Mouse (Mus musculus): ENCODE measurements around the gene Gtf3c5. TPM values are rescaled to one million over a fixed set of nuclear protein-coding genes. Genes with fewer than 3 reads are reported as not detected.
A peak's percentile ranks its signal among the peaks of the same experiment; 100 is the strongest.

Gtf3c5 gene
- polyA plus RNA-seq, 1 experiment from 2014 or later: 48.8 TPM

DNA sequence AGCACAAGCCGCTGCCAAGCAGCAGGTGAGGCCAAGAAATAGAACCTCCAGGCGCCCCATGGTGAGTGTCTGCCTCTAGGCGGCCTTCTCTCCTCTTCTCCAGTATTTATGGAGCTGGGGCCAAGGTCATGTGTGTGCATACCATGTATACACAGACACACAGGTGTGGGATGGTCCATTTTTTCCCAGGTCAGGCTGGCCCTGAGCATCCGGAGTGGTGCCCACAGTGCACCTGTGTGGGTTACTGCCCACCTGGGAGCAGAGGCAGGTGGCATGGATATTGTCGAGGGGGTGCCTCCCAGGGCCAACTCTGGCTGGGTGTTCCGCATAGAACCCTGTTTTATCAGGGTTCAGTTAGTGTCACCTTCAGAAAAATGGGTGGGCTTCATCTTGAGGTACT, 20.2 kb downstream of the Gtf3c5 start, which contains the start of gene Cel:
Cel (minus strand) TSS at position 101 of the 400 bp plus-strand sequence.
- H3K27ac ChIP-seq: no peak within 1 kb of the TSS
- no peak within 1 kb of the TSS for H3K4me2 ChIP-seq
- ATAC-seq (replicated peaks; ENCODE audit: low FRiP score): no peak
- H3K9ac ChIP-seq: no peak within 1 kb of the TSS
- H3K9me3 ChIP-seq (replicated peaks): no peaks in the 10 kb centered on the region
- no peak within 1 kb of the TSS for H3K4me3 ChIP-seq (replicated peaks)
- 65% methylated on average over 6 of the region's 6 CpGs for WGBS
- no peaks in the 10 kb centered on the region; the same call in 1 of the 2 replicates for H3K4me1 ChIP-seq
- H3K36me3 ChIP-seq: peaks cover 33% of the 10 kb centered on the region
- H3K27me3 ChIP-seq: no peaks in the 10 kb centered on the region

DNA sequence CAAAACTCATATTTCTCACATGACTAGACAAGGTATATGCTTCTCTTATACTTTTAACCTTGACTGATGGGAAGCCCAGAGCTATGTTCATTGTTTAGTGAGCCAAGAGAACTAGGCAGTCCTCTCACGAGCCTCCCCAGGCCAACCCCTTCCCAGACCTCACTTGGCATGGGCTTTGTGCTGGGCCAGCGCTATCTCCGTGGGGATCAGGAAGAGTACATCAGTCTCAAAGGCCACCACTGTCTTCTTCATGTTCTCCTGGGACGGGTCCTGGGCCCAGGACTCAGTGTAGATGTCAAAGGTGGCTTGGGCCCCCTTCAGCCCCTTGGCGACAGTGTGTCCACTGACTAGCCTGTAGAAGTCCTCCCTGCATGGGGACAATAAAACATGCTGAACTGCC, 26.1 kb downstream of the Gtf3c5 start:
- no peaks in the 10 kb centered on the region for H3K27me3 ChIP-seq
- ATAC-seq (replicated peaks; ENCODE audit: low FRiP score): no peak
- no peak overlapping the region for H3K9ac ChIP-seq
- no peaks in the 10 kb centered on the region for H3K9me3 ChIP-seq (replicated peaks)
- 83% methylated on average over 5 of the region's 5 CpGs for WGBS
- H3K36me3 ChIP-seq: peaks cover 18% of the 10 kb centered on the region
- no peak overlapping the region for H3K27ac ChIP-seq
- H3K4me2 ChIP-seq: no peak overlapping the region
- H3K4me1 ChIP-seq: no peaks in the 10 kb centered on the region
- no peak overlapping the region for H3K4me3 ChIP-seq (replicated peaks)

- WGBS: 93% methylated on average over 5 of the region's 5 CpGs
- no peak overlapping the region for H3K9ac ChIP-seq
Observed at GRCm38 (mm10) chr2:28552301-28552700, 31.2 kb downstream of the Gtf3c5 start.

GRCm38 (mm10) chr2:28549157-28549556, 34.4 kb downstream of the Gtf3c5 start:
- H3K4me1 ChIP-seq: peaks cover 7% of the 10 kb centered on the region; the same call in 1 of the 2 replicates
- 89% methylated on average over 13 of the region's 13 CpGs for WGBS
- no peak for ATAC-seq (replicated peaks; ENCODE audit: low FRiP score)
- H3K4me3 ChIP-seq (replicated peaks): no peak overlapping the region
- no peak overlapping the region for H3K27ac ChIP-seq
- H3K36me3 ChIP-seq: peaks cover 90% of the 10 kb centered on the region
- H3K9me3 ChIP-seq (replicated peaks): no peaks in the 10 kb centered on the region
- H3K9ac ChIP-seq: no peak overlapping the region
- no peaks in the 10 kb centered on the region for H3K27me3 ChIP-seq
- no peak overlapping the region for H3K4me2 ChIP-seq

More at GRCm38 (mm10) chr2:28552301-28552700, 31.2 kb downstream of the Gtf3c5 start:
- Histone ChIP-seq H3K27ac (no peak overlapping the region), H3K27me3 (no peaks in the 10 kb centered on the region), H3K9me3 (replicated peaks) (no peaks in the 10 kb centered on the region), H3K4me1 (peaks cover 5% of the 10 kb centered on the region; the same call in 1 of the 2 replicates), H3K4me2 (no peak overlapping the region), H3K36me3 (peaks cover 63% of the 10 kb centered on the region), H3K4me3 (replicated peaks) (no peak overlapping the region)
- ATAC-seq (replicated peaks; ENCODE audit: low FRiP score): no peak

- H3K4me1 ChIP-seq: peaks cover 7% of the 10 kb centered on the region; the same call in 1 of the 2 replicates
- peak; percentile 33 for ATAC-seq (replicated peaks; ENCODE audit: low FRiP score)
- WGBS: 48% methylated on average over 11 of the region's 11 CpGs
Observed at GRCm38 (mm10) chr2:28547237-28548172, 36.0 kb downstream of the Gtf3c5 start.

DNA sequence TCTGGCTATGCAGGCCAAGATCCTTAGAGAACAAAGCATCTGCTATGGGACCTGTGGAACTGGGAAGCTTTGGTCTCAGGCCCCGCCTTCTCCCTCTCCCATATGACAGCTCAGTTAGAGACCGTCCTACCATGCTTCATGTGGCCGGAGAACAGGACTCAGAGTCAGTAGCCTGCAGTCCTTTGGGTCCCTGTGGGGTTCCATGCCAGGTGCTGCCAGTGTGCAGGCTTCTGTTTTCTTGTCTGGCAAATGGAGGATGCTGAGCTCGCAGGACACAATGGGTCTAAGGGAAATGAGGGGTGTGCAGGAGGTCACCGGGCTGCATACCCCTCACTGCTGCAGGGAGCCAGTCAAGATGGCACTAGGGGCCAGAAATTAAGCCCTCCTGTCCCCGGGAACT, 37.0 kb downstream of the Gtf3c5 start:
- no peaks in the 10 kb centered on the region for H3K9me3 ChIP-seq (replicated peaks)
- H3K4me2 ChIP-seq: no peak overlapping the region
- H3K4me1 ChIP-seq: peaks cover 6% of the 10 kb centered on the region; the same call in 1 of the 2 replicates
- no peak overlapping the region for H3K4me3 ChIP-seq (replicated peaks)
- H3K9ac ChIP-seq: no peak overlapping the region
- WGBS: 82% methylated on average over 6 of the region's 6 CpGs
- H3K27ac ChIP-seq: no peak overlapping the region
- ATAC-seq (replicated peaks; ENCODE audit: low FRiP score): no peak
- H3K27me3 ChIP-seq: no peaks in the 10 kb centered on the region
- H3K36me3 ChIP-seq: peaks cover 90% of the 10 kb centered on the region

More at GRCm38 (mm10) chr2:28547237-28548172, 36.0 kb downstream of the Gtf3c5 start:
- Histone ChIP-seq H3K9ac (no peak overlapping the region), H3K27ac (0 out of 2 replicates have a peak overlapping the region, but pooled peaks have one; percentile 4), H3K4me2 (no peak overlapping the region), H3K4me3 (replicated peaks) (no peak overlapping the region), H3K27me3 (no peaks in the 10 kb centered on the region), H3K9me3 (replicated peaks) (no peaks in the 10 kb centered on the region), H3K36me3 (peaks cover 90% of the 10 kb centered on the region)

DNA sequence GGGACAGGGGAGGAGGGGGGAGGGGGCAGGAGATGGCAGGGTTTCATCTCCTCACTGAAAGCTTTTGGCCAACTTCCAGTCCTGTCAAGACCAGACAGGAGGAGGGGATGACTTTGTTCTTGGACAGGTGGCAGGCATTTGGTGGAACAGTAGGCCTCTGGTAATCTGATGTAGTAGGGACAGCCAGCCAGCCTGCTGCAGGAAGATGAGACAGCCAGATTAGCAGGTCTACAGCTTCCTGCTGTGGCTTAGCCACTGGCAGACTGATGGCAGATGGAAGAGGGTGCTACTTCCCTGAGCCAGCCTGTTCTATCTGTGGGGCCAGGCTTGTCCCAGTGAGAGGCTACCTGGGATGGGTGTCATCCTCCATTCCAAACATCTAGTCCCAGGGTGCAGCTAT, 37.6 kb downstream of the Gtf3c5 start:
- Histone ChIP-seq H3K36me3 (peaks cover 86% of the 10 kb centered on the region), H3K4me2 (no peak overlapping the region), H3K9ac (no peak overlapping the region), H3K4me3 (replicated peaks) (no peak overlapping the region), H3K27me3 (no peaks in the 10 kb centered on the region), H3K4me1 (peaks cover 2% of the 10 kb centered on the region; the same call in 1 of the 2 replicates), H3K27ac (no peak overlapping the region), H3K9me3 (replicated peaks) (no peaks in the 10 kb centered on the region)
- no peak for ATAC-seq (replicated peaks; ENCODE audit: low FRiP score)

- no peak for ATAC-seq (replicated peaks; ENCODE audit: low FRiP score)
- H3K9me3 ChIP-seq (replicated peaks): no peaks in the 10 kb centered on the region
- H3K9ac ChIP-seq: no peak overlapping the region
- no peak overlapping the region for H3K4me3 ChIP-seq (replicated peaks)
- no peak overlapping the region for H3K27ac ChIP-seq
- H3K36me3 ChIP-seq: peaks cover 72% of the 10 kb centered on the region
- H3K27me3 ChIP-seq: no peaks in the 10 kb centered on the region
- H3K4me1 ChIP-seq: peaks cover 18% of the 10 kb centered on the region
- H3K4me2 ChIP-seq: no peak overlapping the region
- WGBS: 90% methylated on average over 8 of the region's 8 CpGs
Observed at GRCm38 (mm10) chr2:28543894-28544293, 39.7 kb downstream of the Gtf3c5 start.

GRCm38 (mm10) chr2:28540587-28541227, 42.8 kb downstream of the Gtf3c5 start:
- no peak for ATAC-seq (replicated peaks; ENCODE audit: low FRiP score)
- 85% methylated on average over 8 of the region's 8 CpGs for WGBS

DNA sequence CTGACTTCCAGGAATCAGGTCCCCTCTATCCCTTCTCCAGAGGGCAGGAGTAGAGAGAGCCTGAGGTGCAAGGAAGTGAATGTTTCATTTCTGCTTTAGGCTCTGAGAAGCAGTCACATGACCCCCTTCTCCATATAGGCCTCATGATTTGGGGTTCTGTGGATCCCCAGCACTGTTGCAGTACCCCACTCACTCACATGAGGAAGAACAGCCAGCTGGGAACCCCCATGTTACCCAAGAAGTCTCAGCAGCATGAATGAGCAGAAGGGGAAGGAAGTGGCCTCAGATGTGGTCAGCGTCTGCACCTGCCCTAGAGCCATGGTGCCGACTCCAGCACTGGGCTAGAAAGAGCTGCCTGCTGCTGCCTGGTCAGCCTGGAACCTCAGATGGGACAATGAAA, 43.6 kb downstream of the Gtf3c5 start:
- no peak for ATAC-seq (replicated peaks; ENCODE audit: low FRiP score)
- Histone ChIP-seq H3K36me3 (peaks cover 41% of the 10 kb centered on the region), H3K9ac (no peak overlapping the region), H3K4me2 (no peak overlapping the region), H3K9me3 (replicated peaks) (no peaks in the 10 kb centered on the region), H3K27me3 (no peaks in the 10 kb centered on the region), H3K4me3 (replicated peaks) (no peak overlapping the region), H3K4me1 (peaks cover 56% of the 10 kb centered on the region), H3K27ac (no peak overlapping the region)
- WGBS: 79% methylated on average over 2 of the region's 2 CpGs

More at GRCm38 (mm10) chr2:28540587-28541227, 42.8 kb downstream of the Gtf3c5 start:
- Histone ChIP-seq H3K27ac (no peak overlapping the region), H3K4me3 (replicated peaks) (no peak overlapping the region), H3K9me3 (replicated peaks) (no peaks in the 10 kb centered on the region), H3K4me1 (peaks cover 48% of the 10 kb centered on the region), H3K4me2 (no peak overlapping the region), H3K9ac (no peak overlapping the region), H3K27me3 (no peaks in the 10 kb centered on the region), H3K36me3 (peaks cover 49% of the 10 kb centered on the region)

GRCm38 (mm10) chr2:28539206-28539605, 44.3 kb downstream of the Gtf3c5 start:
- no peaks in the 10 kb centered on the region for H3K27me3 ChIP-seq
- no peaks in the 10 kb centered on the region for H3K9me3 ChIP-seq (replicated peaks)
- 0 out of 2 replicates have a peak overlapping the region, but pooled peaks have one; percentile 17 for H3K9ac ChIP-seq
- 37% methylated on average over 7 of the region's 7 CpGs for WGBS
- peaks cover 34% of the 10 kb centered on the region for H3K36me3 ChIP-seq
- H3K4me1 ChIP-seq: peaks cover 63% of the 10 kb centered on the region
- ATAC-seq (replicated peaks; ENCODE audit: low FRiP score): peak; percentile 34; the same call in 1 of the 2 replicates
- H3K4me2 ChIP-seq: no peak overlapping the region
- peak overlapping the region; percentile 32 for H3K27ac ChIP-seq
- H3K4me3 ChIP-seq (replicated peaks): no peak overlapping the region

- Histone ChIP-seq H3K36me3 (peaks cover 30% of the 10 kb centered on the region), H3K9me3 (replicated peaks) (no peaks in the 10 kb centered on the region), H3K27ac (peak overlapping the region; percentile 32), H3K4me2 (no peak overlapping the region), H3K9ac (no peak overlapping the region), H3K4me3 (replicated peaks) (no peak overlapping the region), H3K4me1 (peaks cover 67% of the 10 kb centered on the region), H3K27me3 (no peaks in the 10 kb centered on the region)
- ATAC-seq (replicated peaks; ENCODE audit: low FRiP score): no peak
- WGBS: 50% methylated on average over 1 of the region's 1 CpGs
Observed at GRCm38 (mm10) chr2:28538817-28539128, 44.8 kb downstream of the Gtf3c5 start.
